Mouse (Mus musculus): ENCODE measurements around the gene Sgms1. TPM values are rescaled to one million over a fixed set of nuclear protein-coding genes. Genes with fewer than 3 reads are reported as not detected.

Gene Sgms1
- polyA plus RNA-seq, 1 experiment from 2014 or later: 19.2 TPM

GRCm38 (mm10) chr19:32117484-32118018 lies 272.0 kb downstream of the Sgms1 start:
- no peaks in the 10 kb centered on the region for H3K36me3 ChIP-seq (replicated peaks; ENCODE audit: control insufficient read depth, insufficient read depth)
- H3K9ac ChIP-seq: no peak overlapping the region
- no peak for DNase-seq (ENCODE audit: low spot score)
- no peak overlapping the region for H3K4me3 ChIP-seq (replicated peaks; ENCODE audit: low read length)
- no peak for ATAC-seq (ENCODE audit: low FRiP score)
- no peaks in the 10 kb centered on the region for H3K9me3 ChIP-seq (ENCODE audit: control insufficient read depth, low read length)
- no peak overlapping the region for H3K4me2 ChIP-seq (replicated peaks)
- 83% methylated on average over 6 of the region's 6 CpGs for WGBS
- no peaks in the 10 kb centered on the region for H3K4me1 ChIP-seq (replicated peaks; ENCODE audit: control insufficient read depth, insufficient read depth, low read length)
- H3K27me3 ChIP-seq (ENCODE audit: control insufficient read depth, insufficient read depth, low read length): no peaks in the 10 kb centered on the region
- no peak overlapping the region for H3K27ac ChIP-seq

GRCm38 (mm10) chr19:32111866-32112790 lies 277.4 kb downstream of the Sgms1 start:
- H3K4me1 ChIP-seq (replicated peaks; ENCODE audit: control insufficient read depth, insufficient read depth, low read length): no peaks in the 10 kb centered on the region
- H3K36me3 ChIP-seq (replicated peaks; ENCODE audit: control insufficient read depth, insufficient read depth): no peaks in the 10 kb centered on the region
- ATAC-seq (ENCODE audit: low FRiP score) (no peak), DNase-seq (ENCODE audit: low spot score) (no peak)
- H3K9me3 ChIP-seq (ENCODE audit: control insufficient read depth, low read length): no peaks in the 10 kb centered on the region
- H3K27me3 ChIP-seq (ENCODE audit: control insufficient read depth, insufficient read depth, low read length): no peaks in the 10 kb centered on the region
- no peak overlapping the region for H3K4me3 ChIP-seq (replicated peaks; ENCODE audit: low read length)
- no peak overlapping the region for H3K9ac ChIP-seq
- 92% methylated on average over 8 of the region's 8 CpGs for WGBS
- no peak overlapping the region for H3K27ac ChIP-seq
- H3K4me2 ChIP-seq (replicated peaks): no peak overlapping the region

GRCm38 (mm10) chr19:32107771-32108306 lies 281.7 kb downstream of the Sgms1 start, which contains the start of gene Asah2:
Asah2 (minus strand) TSS chr19:32108211.
- Histone ChIP-seq H3K27me3 (ENCODE audit: control insufficient read depth, insufficient read depth, low read length) (no peaks in the 10 kb centered on the region), H3K4me2 (replicated peaks) (peak within 1 kb of the TSS; percentile 62), H3K4me3 (replicated peaks; ENCODE audit: low read length) (peak within 1 kb of the TSS; percentile 47), H3K4me1 (replicated peaks; ENCODE audit: control insufficient read depth, insufficient read depth, low read length) (0 out of 2 replicates have a peak, but pooled peaks cover 5% of the 10 kb centered on the region), H3K27ac (peak within 1 kb of the TSS; percentile 67; the same call in 1 of the 2 replicates), H3K9ac (peak within 1 kb of the TSS; percentile 69), H3K36me3 (replicated peaks; ENCODE audit: control insufficient read depth, insufficient read depth) (no peaks in the 10 kb centered on the region), H3K9me3 (ENCODE audit: control insufficient read depth, low read length) (no peaks in the 10 kb centered on the region)
- DNase-seq (ENCODE audit: low spot score) (peak; percentile 51), ATAC-seq (ENCODE audit: low FRiP score) (peak; percentile 95)
- under 1% methylated on average over 26 of the region's 28 CpGs for WGBS

- Histone ChIP-seq H3K9me3 (ENCODE audit: control insufficient read depth, low read length) (no peaks in the 10 kb centered on the region), H3K9ac (no peak overlapping the region), H3K4me2 (replicated peaks) (no peak overlapping the region), H3K4me3 (replicated peaks; ENCODE audit: low read length) (no peak overlapping the region), H3K27ac (no peak overlapping the region), H3K4me1 (replicated peaks; ENCODE audit: control insufficient read depth, insufficient read depth, low read length) (peaks cover 12% of the 10 kb centered on the region; the same call in 1 of the 2 replicates), H3K36me3 (replicated peaks; ENCODE audit: control insufficient read depth, insufficient read depth) (no peaks in the 10 kb centered on the region), H3K27me3 (ENCODE audit: control insufficient read depth, insufficient read depth, low read length) (no peaks in the 10 kb centered on the region)
- WGBS: 96% methylated on average over 2 of the region's 2 CpGs
- ATAC-seq (ENCODE audit: low FRiP score): no peak
- no peak for DNase-seq (ENCODE audit: low spot score)
Measured at GRCm38 (mm10) chr19:32106750-32107149, 282.8 kb downstream of the Sgms1 start.

GRCm38 (mm10) chr19:32104217-32104616 lies 285.3 kb downstream of the Sgms1 start:
- H3K27me3 ChIP-seq (ENCODE audit: control insufficient read depth, insufficient read depth, low read length): no peaks in the 10 kb centered on the region
- no peak overlapping the region for H3K4me2 ChIP-seq (replicated peaks)
- DNase-seq (ENCODE audit: low spot score): no peak
- no peak overlapping the region for H3K4me3 ChIP-seq (replicated peaks; ENCODE audit: low read length)
- H3K9me3 ChIP-seq (ENCODE audit: control insufficient read depth, low read length): no peaks in the 10 kb centered on the region
- H3K27ac ChIP-seq: no peak overlapping the region
- WGBS: 76% methylated on average over 4 of the region's 4 CpGs
- H3K9ac ChIP-seq: no peak overlapping the region
- no peaks in the 10 kb centered on the region for H3K36me3 ChIP-seq (replicated peaks; ENCODE audit: control insufficient read depth, insufficient read depth)
- ATAC-seq (ENCODE audit: low FRiP score): no peak
- H3K4me1 ChIP-seq (replicated peaks; ENCODE audit: control insufficient read depth, insufficient read depth, low read length): peaks cover 12% of the 10 kb centered on the region; the same call in 1 of the 2 replicates

- Histone ChIP-seq H3K27ac (peak overlapping the region; percentile 77), H3K4me2 (replicated peaks) (peak overlapping the region; percentile 71), H3K4me3 (replicated peaks; ENCODE audit: low read length) (peak overlapping the region; percentile 42), H3K27me3 (ENCODE audit: control insufficient read depth, insufficient read depth, low read length) (no peaks in the 10 kb centered on the region), H3K36me3 (replicated peaks; ENCODE audit: control insufficient read depth, insufficient read depth) (no peaks in the 10 kb centered on the region), H3K9ac (peak overlapping the region; percentile 62), H3K9me3 (ENCODE audit: control insufficient read depth, low read length) (no peaks in the 10 kb centered on the region), H3K4me1 (replicated peaks; ENCODE audit: control insufficient read depth, insufficient read depth, low read length) (peaks cover 12% of the 10 kb centered on the region; the same call in 1 of the 2 replicates)
- DNase-seq (ENCODE audit: low spot score): peak; percentile 48
- peak; percentile 46; the same call in 1 of the 2 replicates for ATAC-seq (ENCODE audit: low FRiP score)
- 3% methylated on average over 9 of the region's 9 CpGs for WGBS
Measured at GRCm38 (mm10) chr19:32102976-32103300, 286.6 kb downstream of the Sgms1 start.

- DNase-seq (ENCODE audit: low spot score): peak; percentile 27
Measured at GRCm38 (mm10) chr19:32102294-32102975, 287.1 kb downstream of the Sgms1 start.

GRCm38 (mm10) chr19:32098582-32098981 lies 290.9 kb downstream of the Sgms1 start:
- no peaks in the 10 kb centered on the region for H3K9me3 ChIP-seq (ENCODE audit: control insufficient read depth, low read length)
- peaks cover 12% of the 10 kb centered on the region; the same call in 1 of the 2 replicates for H3K4me1 ChIP-seq (replicated peaks; ENCODE audit: control insufficient read depth, insufficient read depth, low read length)
- H3K4me2 ChIP-seq (replicated peaks): no peak overlapping the region
- no peak overlapping the region for H3K27ac ChIP-seq
- H3K4me3 ChIP-seq (replicated peaks; ENCODE audit: low read length): no peak overlapping the region
- no peaks in the 10 kb centered on the region for H3K36me3 ChIP-seq (replicated peaks; ENCODE audit: control insufficient read depth, insufficient read depth)
- DNase-seq (ENCODE audit: low spot score) (no peak), ATAC-seq (ENCODE audit: low FRiP score) (no peak)
- no peaks in the 10 kb centered on the region for H3K27me3 ChIP-seq (ENCODE audit: control insufficient read depth, insufficient read depth, low read length)
- no peak overlapping the region for H3K9ac ChIP-seq
- WGBS: 83% methylated on average over 3 of the region's 3 CpGs

More at GRCm38 (mm10) chr19:32102294-32102975, 287.1 kb downstream of the Sgms1 start:
- Histone ChIP-seq H3K4me1 (replicated peaks; ENCODE audit: control insufficient read depth, insufficient read depth, low read length) (peaks cover 12% of the 10 kb centered on the region; the same call in 1 of the 2 replicates), H3K4me2 (replicated peaks) (peak overlapping the region; percentile 71), H3K36me3 (replicated peaks; ENCODE audit: control insufficient read depth, insufficient read depth) (no peaks in the 10 kb centered on the region), H3K27ac (peak overlapping the region; percentile 77), H3K9me3 (ENCODE audit: control insufficient read depth, low read length) (no peaks in the 10 kb centered on the region), H3K9ac (peak overlapping the region; percentile 62), H3K27me3 (ENCODE audit: control insufficient read depth, insufficient read depth, low read length) (no peaks in the 10 kb centered on the region), H3K4me3 (replicated peaks; ENCODE audit: low read length) (peak overlapping the region; percentile 42)
- ATAC-seq (ENCODE audit: low FRiP score): peak; percentile 28; the same call in 1 of the 2 replicates
- WGBS: 17% methylated on average over 18 of the region's 18 CpGs

GRCm38 (mm10) chr19:32092358-32092757 lies 297.2 kb downstream of the Sgms1 start:
- ATAC-seq (ENCODE audit: low FRiP score): no peak

More at GRCm38 (mm10) chr19:32092358-32092757, 297.2 kb downstream of the Sgms1 start:
- no peak for DNase-seq (ENCODE audit: low spot score)
- Histone ChIP-seq H3K36me3 (replicated peaks; ENCODE audit: control insufficient read depth, insufficient read depth) (no peaks in the 10 kb centered on the region), H3K9me3 (ENCODE audit: control insufficient read depth, low read length) (no peaks in the 10 kb centered on the region), H3K4me1 (replicated peaks; ENCODE audit: control insufficient read depth, insufficient read depth, low read length) (no peaks in the 10 kb centered on the region), H3K9ac (no peak overlapping the region), H3K27ac (no peak overlapping the region), H3K4me3 (replicated peaks; ENCODE audit: low read length) (no peak overlapping the region), H3K27me3 (ENCODE audit: control insufficient read depth, insufficient read depth, low read length) (no peaks in the 10 kb centered on the region), H3K4me2 (replicated peaks) (no peak overlapping the region)
- 89% methylated on average over 4 of the region's 4 CpGs for WGBS
